Mouse (Mus musculus): ENCODE results near the gene BC048562.

GRCm38 (mm10) chr9:108479721-108480351, 43.6 kb downstream of the BC048562 start, which contains the start of gene Lamb2:
- TF ChIP-seq CTCF (IDR thresholded peaks at IDR 0.05) (no peak), POLR2A (IDR thresholded peaks at IDR 0.05; ENCODE audit: insufficient read depth, low read depth, low read length) (peak; percentile 98), EP300 (IDR thresholded peaks at IDR 0.05; ENCODE audit: insufficient read depth, low read depth, low read length) (peak; percentile 65; the same call in 1 of the 2 replicates)
